Mouse (Mus musculus): Measurements from ENCODE around the gene Ralgds. TPM values are rescaled to one million over a fixed set of nuclear protein-coding genes. Genes with fewer than 3 reads are reported as not detected.

Gene Ralgds
- polyA plus RNA-seq (2012; rRNA removed) = 94.0 and 104 TPM in 2 replicates

DNA sequence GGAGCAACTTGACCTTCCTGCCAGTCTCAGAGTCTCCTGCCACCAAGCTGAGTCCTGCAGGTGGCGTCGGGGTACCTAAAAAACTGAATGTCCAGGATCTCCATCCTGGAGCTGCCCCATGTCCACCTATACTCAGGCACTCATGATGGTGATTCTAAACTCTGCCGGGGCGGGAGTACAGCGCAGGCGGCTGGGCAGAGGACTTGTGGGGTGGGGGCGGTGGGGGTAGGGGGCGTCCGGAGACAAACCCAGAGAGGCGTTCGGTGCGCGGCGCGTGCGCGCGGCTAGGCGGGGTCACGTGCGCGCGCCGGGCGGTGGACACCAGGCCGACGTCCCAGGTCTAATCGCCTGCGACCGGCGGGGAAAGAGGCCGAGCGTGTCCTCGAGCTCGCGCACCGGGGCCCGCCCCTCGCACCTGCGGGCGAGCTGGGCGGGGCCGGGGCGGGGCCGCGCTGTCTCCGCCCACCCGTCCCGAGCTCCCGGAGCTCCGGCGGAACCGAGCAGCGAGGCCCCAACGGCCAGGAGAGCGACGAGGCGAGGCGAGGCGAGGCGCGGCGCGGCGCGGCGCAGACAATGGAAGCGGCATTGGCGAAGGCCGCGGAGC lies at the start of gene Ralgds:
Ralgds (plus strand) TSS at position 328 of the 604 bp plus-strand sequence.

DNA sequence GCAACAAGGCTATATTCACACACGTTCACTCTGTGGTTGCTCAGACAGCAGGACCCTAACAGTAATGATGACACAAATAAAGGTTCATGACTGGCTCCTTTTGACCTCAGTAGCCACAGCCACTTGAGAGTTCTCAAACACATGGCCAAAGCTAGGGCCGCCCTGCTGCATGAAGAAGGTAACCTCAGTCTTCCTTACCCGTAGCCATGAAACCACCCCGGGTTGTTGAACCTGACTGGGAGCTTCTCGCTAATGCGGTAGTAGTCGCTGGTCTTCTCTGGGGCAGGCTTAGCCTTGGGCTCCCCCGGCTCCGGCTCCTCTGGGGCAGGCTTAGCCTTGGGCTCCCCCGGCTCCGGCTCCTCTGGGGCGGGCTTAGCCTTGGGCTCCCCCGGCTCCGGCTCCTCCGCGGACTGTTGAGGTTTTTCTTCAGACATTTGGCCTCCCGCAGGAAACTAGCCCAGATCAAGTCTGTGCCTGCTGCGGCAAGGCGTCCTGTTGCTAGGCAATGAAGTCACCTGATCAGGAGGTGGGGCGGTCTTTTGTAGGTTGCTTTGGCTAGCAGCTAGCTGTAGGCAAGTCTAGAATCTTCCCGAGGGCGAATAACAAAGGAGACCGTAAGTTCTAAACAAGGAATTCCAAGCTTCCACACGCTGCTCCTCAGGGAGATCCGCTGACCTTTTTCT lies 46.9 kb upstream of the Ralgds start, which contains the start of gene 1700007K13Rik:
1700007K13Rik (minus strand) TSS at position 497 of the 683 bp plus-strand sequence.

DNA sequence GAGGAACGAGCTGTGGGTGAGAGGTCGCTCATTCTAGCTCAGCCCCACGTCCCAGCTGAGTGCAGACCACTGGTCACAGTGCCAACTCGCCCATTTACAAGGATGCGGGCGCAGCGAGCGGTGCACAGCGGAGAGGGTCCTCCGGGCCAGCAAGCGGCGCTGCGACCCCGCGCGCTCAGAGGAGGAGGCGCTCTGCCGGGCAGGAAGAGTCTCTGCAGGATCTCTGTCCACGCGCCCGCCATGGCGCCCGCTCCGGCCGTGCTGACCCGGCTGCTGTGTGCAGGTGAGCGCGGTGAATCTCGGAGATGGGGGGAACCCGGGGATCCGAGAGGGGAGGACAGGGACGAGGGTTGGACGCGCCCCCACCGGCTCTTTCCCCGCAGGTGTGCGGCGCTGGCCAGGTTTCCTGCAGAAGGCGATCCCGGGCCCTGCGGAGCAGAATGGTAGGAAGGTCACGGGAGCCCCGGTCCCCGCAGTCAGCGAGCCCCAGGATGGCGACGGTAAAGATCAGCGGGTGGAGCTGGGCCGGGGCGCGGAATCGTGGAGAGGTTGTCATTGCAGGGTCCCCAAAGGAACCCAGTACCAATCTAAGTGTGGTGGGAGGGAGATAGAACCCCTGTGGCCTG lies 45.0 kb upstream of the Ralgds start, which contains the start of gene Mrps2:
Mrps2 (plus strand) TSS at position 207 of the 626 bp plus-strand sequence.

DNA sequence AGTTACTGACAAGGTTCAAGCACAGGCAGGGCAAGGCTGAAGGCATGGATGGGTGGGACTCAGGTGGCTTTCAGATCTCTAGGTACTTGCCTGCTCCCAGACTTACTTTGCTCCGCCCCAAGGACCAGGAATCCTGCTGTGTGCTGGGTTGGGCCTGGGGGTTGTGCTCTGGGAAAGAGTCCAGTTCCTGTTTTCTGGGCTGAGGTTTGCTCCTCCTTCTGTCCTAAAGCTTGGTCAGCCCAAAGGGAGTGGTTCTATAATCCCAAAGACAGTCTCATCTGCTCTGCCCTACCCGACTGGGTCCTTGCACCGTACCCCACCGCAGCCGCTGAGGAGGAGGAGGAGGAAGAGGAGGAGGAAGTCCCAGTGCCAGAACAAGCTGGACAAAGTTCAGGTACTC lies 16.3 kb upstream of the Ralgds start, which contains the start of gene Gbgt1:
Gbgt1 (plus strand) TSS at position 221 of the 400 bp plus-strand sequence.

DNA sequence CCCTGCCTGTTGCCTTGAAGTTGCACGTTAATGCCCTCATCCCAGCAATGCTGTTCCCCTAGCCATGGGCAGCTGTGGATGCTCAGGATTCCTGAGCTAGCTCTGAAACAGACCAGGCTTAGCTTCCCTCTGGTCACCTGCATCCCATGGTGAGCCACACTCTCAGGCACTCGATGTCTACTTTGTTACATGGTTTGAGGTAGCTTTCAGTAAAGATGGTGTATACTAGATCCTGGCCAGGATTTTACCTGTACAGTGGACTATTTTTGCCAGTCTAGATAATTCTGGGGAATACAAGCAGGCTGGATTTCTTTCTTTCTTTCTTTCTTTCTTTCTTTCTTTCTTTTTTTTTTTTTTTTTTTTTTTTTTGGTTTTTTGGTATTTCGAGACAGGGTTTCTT lies 7.1 kb upstream of the Ralgds start, which contains the start of gene Gm10134:
Gm10134 (plus strand) TSS at position 301 of the 400 bp plus-strand sequence.

DNA sequence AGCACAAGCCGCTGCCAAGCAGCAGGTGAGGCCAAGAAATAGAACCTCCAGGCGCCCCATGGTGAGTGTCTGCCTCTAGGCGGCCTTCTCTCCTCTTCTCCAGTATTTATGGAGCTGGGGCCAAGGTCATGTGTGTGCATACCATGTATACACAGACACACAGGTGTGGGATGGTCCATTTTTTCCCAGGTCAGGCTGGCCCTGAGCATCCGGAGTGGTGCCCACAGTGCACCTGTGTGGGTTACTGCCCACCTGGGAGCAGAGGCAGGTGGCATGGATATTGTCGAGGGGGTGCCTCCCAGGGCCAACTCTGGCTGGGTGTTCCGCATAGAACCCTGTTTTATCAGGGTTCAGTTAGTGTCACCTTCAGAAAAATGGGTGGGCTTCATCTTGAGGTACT lies 50.4 kb downstream of the Ralgds start, which contains the start of gene Cel:
Cel (minus strand) TSS at position 101 of the 400 bp plus-strand sequence.

DNA sequence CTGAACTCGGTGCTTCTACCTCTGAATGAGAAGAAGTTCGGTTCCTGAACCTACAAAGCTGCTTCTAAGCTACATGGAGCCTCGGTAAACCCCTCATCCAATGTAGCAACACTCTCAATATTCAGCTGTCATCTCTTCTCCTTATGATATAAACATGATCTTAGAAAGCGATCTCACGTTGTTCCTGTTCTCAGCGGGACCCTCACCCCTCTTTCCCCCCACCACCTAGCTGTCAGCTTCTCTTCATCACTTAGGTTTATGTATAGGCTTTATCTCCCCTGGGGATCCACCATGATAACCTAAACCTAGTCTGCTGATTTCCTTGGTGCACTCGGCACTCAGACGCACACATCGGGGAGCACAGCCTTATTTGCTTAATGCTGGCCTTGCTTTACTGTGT lies 70.7 kb downstream of the Ralgds start, which contains the start of gene Gtf3c5:
Gtf3c5 (minus strand) TSS at position 101 of the 400 bp plus-strand sequence.

Other genes with a start within 250 kb of the Ralgds start
- 10.8 and 12.3 TPM in 2 replicates for gene Ppp1r26, start 66.3 kb upstream of the Ralgds start, polyA plus RNA-seq (2012; rRNA removed)
- gene 1700007K13Rik, start 46.8 kb upstream of the Ralgds start, polyA plus RNA-seq (2012; rRNA removed) = 11.6 and 12.0 TPM in 2 replicates
- gene Mrps2, start 45.1 kb upstream of the Ralgds start, polyA plus RNA-seq (2012; rRNA removed) = 39.8 and 60.6 TPM in 2 replicates
- 7.7 and 7.9 TPM in 2 replicates for gene Gbgt1, start 16.2 kb upstream of the Ralgds start, polyA plus RNA-seq (2012; rRNA removed)
- 0.71 TPM in 1 of 2 replicates, not detected in the other for gene Gm10134, start 7.0 kb upstream of the Ralgds start, polyA plus RNA-seq (2012; rRNA removed)
- gene Cel, start 50.3 kb downstream of the Ralgds start, polyA plus RNA-seq (2012; rRNA removed) = 0.20 and 0.68 TPM in 2 replicates
- gene Gtf3c5, start 70.6 kb downstream of the Ralgds start, polyA plus RNA-seq (2012; rRNA removed) = 30.9 and 33.1 TPM in 2 replicates
- 0.24 and 0.32 TPM in 2 replicates for gene Gfi1b, start 108.9 kb downstream of the Ralgds start, polyA plus RNA-seq (2012; rRNA removed)
- 16.2 and 17.2 TPM in 2 replicates for gene Tsc1, start 128.1 kb downstream of the Ralgds start, polyA plus RNA-seq (2012; rRNA removed)
- 13.2 and 14.0 TPM in 2 replicates for gene Spaca9, start 186.6 kb downstream of the Ralgds start, polyA plus RNA-seq (2012; rRNA removed)
- 3.4 and 4.4 TPM in 2 replicates for gene Ak8, start 187.0 kb downstream of the Ralgds start, polyA plus RNA-seq (2012; rRNA removed)